Mouse (Mus musculus) myocyte (in vitro differentiated cells): Measurements from ENCODE around the gene Akr1c18. TPM values are rescaled to one million over a fixed set of nuclear protein-coding genes. Genes with fewer than 3 reads are reported as not detected.

Experiments
- H3K27me3 ChIP-seq: one replicate; pipeline ENCODE4 v1.6.1; 2011; ENCODE audit not compliant: control insufficient read depth, insufficient read depth, insufficient read length
- H3K36me3 ChIP-seq: one replicate; pipeline ENCODE4 v1.6.1; 2011; ENCODE audit not compliant: control insufficient read depth, insufficient read depth
- H3K4me2 ChIP-seq: one replicate; pipeline ENCODE4 v1.6.1; 2011; ENCODE audit warnings: low read depth, control low read depth
- H3K4me3 ChIP-seq: one replicate; pipeline ENCODE4 v1.5.1; 2011; ENCODE audit warnings: mild to moderate bottlenecking, control low read depth, moderate library complexity
- H3K79me2 ChIP-seq: one replicate; pipeline ENCODE4 v1.6.1; 2011; ENCODE audit not compliant: control insufficient read depth, insufficient read depth
- H3ac ChIP-seq: one replicate; pipeline ENCODE4 v1.6.1; 2011; ENCODE audit not compliant: control insufficient read depth, insufficient read length
- CEBPB ChIP-seq: IDR thresholded peaks from 2 replicates; pipeline ENCODE4 v1.6.1; 2011; ENCODE audit warnings: mild to moderate bottlenecking, moderate library complexity; ENCODE audit not compliant: poor library complexity, insufficient read depth, severe bottlenecking
- E2F4 ChIP-seq: IDR thresholded peaks from one replicate; pipeline ENCODE4 v1.6.1; 2011; ENCODE audit warnings: mild to moderate bottlenecking, control low read depth, moderate library complexity; ENCODE audit not compliant: insufficient read depth
- MAX ChIP-seq: IDR thresholded peaks from one replicate; pipeline ENCODE4 v1.6.1; 2011; ENCODE audit warnings: low read depth, mild to moderate bottlenecking, control low read depth
- MYOD1 ChIP-seq, 3 experiments: IDR thresholded peaks; one replicate each; pipeline ENCODE4 v1.6.1; 2011; ENCODE audit warnings: control low read depth in 2 of 3, low read depth in 2 of 3, mild to moderate bottlenecking in 2 of 3, moderate library complexity in 1 of 3; ENCODE audit not compliant: insufficient read length in 2 of 3, control insufficient read depth in 1 of 3
- MYOG ChIP-seq, 3 experiments: IDR thresholded peaks; one replicate each; pipeline ENCODE4 v1.6.1; 2011; ENCODE audit warnings: control low read depth in 2 of 3, low read depth in 2 of 3, mild to moderate bottlenecking in 2 of 3; ENCODE audit not compliant: insufficient read length in 2 of 3, control insufficient read depth in 1 of 3, insufficient read depth in 1 of 3
- POLR2A ChIP-seq: IDR thresholded peaks from one replicate; pipeline ENCODE4 v1.6.1; 2011; ENCODE audit warnings: low read depth, mild to moderate bottlenecking, control low read depth, moderate library complexity; ENCODE audit not compliant: insufficient read length
- POLR2AphosphoS2 ChIP-seq: IDR thresholded peaks from one replicate; pipeline ENCODE4 v1.6.1; 2011; ENCODE audit warnings: low read depth, control low read depth; ENCODE audit not compliant: insufficient read length
- REST ChIP-seq: IDR thresholded peaks from one replicate; pipeline ENCODE4 v1.6.1; 2011; ENCODE audit warnings: mild to moderate bottlenecking, control low read depth, moderate library complexity; ENCODE audit not compliant: insufficient read depth, insufficient read length
- SRF ChIP-seq: IDR thresholded peaks from one replicate; pipeline ENCODE4 v1.6.1; 2011; ENCODE audit warnings: low read depth; ENCODE audit not compliant: control insufficient read depth, insufficient read length
- TCF12 ChIP-seq: IDR thresholded peaks from one replicate; pipeline ENCODE4 v1.6.1; 2011; ENCODE audit warnings: mild to moderate bottlenecking, control low read depth; ENCODE audit not compliant: poor library complexity, insufficient read depth, severe bottlenecking
- TCF3 ChIP-seq: IDR thresholded peaks from one replicate; pipeline ENCODE4 v1.6.1; 2011; ENCODE audit warnings: low read depth, control low read depth; ENCODE audit not compliant: insufficient read length
- USF1 ChIP-seq: IDR thresholded peaks from one replicate; pipeline ENCODE4 v1.6.1; 2011; ENCODE audit warnings: low read depth, mild to moderate bottlenecking, control low read depth, moderate library complexity
- polyA plus RNA-seq: library from polyadenylated mRNA; unstranded; fragments of >200 nt; fragmentation: generic; extraction: Trizol; gene quantifications from one replicate; pipeline ENCODE4 v1.2.1, GENCODE M21; 2012; ENCODE audit warnings: missing spikeins

Akr1c18 gene
- polyA plus RNA-seq, 1 experiment, result not detected

GRCm38 (mm10) chr13:4123146-4123545 is 27.3 kb downstream of the Akr1c18 start:
- Histone ChIP-seq H3K36me3 (no peaks in the 10 kb centered on the region), H3K4me2 (no peak overlapping the region), H3ac (no peak overlapping the region), H3K4me3 (no peak overlapping the region), H3K27me3 (no peaks in the 10 kb centered on the region), H3K79me2 (no peaks in the 10 kb centered on the region)
- TF ChIP-seq POLR2A, result no peak
- TF ChIP-seq POLR2AphosphoS2, result no peak
- TF ChIP-seq TCF3, result no peak
- TF ChIP-seq MYOG (IDR thresholded peaks at IDR 0.05; ENCODE audit: control insufficient read depth in 1 of 3, insufficient read depth in 1 of 3, insufficient read length in 2 of 3, low read depth in 2 of 3), result no peak
- no peak for TF ChIP-seq MAX
- TF ChIP-seq REST, result no peak
- no peak for TF ChIP-seq SRF

GRCm38 (mm10) chr13:4119181-4119904 is 31.1 kb downstream of the Akr1c18 start:
- no peaks in the 10 kb centered on the region for H3K79me2 ChIP-seq
- no peak overlapping the region for H3ac ChIP-seq
- H3K27me3 ChIP-seq, result no peaks in the 10 kb centered on the region
- H3K36me3 ChIP-seq, result no peaks in the 10 kb centered on the region
- no peak overlapping the region for H3K4me2 ChIP-seq
- no peak overlapping the region for H3K4me3 ChIP-seq
- TF ChIP-seq E2F4 (no peak), MYOG (IDR thresholded peaks at IDR 0.05; ENCODE audit: control insufficient read depth in 1 of 3, insufficient read depth in 1 of 3, insufficient read length in 2 of 3, low read depth in 2 of 3) (no peak), REST (no peak), TCF12 (no peak), MYOD1 (IDR thresholded peaks at IDR 0.05; ENCODE audit: control insufficient read depth in 1 of 3, insufficient read length in 2 of 3, low read depth in 2 of 3) (no peak), SRF (no peak), CEBPB (no peak), POLR2A (no peak), TCF3 (no peak), POLR2AphosphoS2 (no peak), MAX (no peak), USF1 (no peak)

GRCm38 (mm10) chr13:4110281-4111188 is 39.9 kb downstream of the Akr1c18 start:
- H3K4me2 ChIP-seq, result no peak overlapping the region
- H3K36me3 ChIP-seq, result no peaks in the 10 kb centered on the region
- TF ChIP-seq REST, result no peak
- no peak for TF ChIP-seq POLR2AphosphoS2
- no peak for TF ChIP-seq TCF12
- TF ChIP-seq USF1, result no peak
- TF ChIP-seq POLR2A, result no peak
- TF ChIP-seq MAX, result no peak
- TF ChIP-seq CEBPB, result no peak
- no peak for TF ChIP-seq MYOD1 (IDR thresholded peaks at IDR 0.05; ENCODE audit: control insufficient read depth in 1 of 3, insufficient read length in 2 of 3, low read depth in 2 of 3)
- no peak for TF ChIP-seq E2F4
- TF ChIP-seq SRF, result no peak
- TF ChIP-seq MYOG (IDR thresholded peaks at IDR 0.05; ENCODE audit: control insufficient read depth in 1 of 3, insufficient read depth in 1 of 3, insufficient read length in 2 of 3, low read depth in 2 of 3), result no peak
- TF ChIP-seq TCF3, result no peak
- no peaks in the 10 kb centered on the region for H3K27me3 ChIP-seq
- H3K79me2 ChIP-seq, result no peaks in the 10 kb centered on the region
- no peak overlapping the region for H3K4me3 ChIP-seq
- H3ac ChIP-seq, result no peak overlapping the region

GRCm38 (mm10) chr13:4102721-4103120 is 47.7 kb downstream of the Akr1c18 start:
- Histone ChIP-seq H3K27me3 (no peaks in the 10 kb centered on the region), H3ac (no peak overlapping the region), H3K79me2 (no peaks in the 10 kb centered on the region), H3K4me3 (no peak overlapping the region), H3K4me2 (no peak overlapping the region), H3K36me3 (no peaks in the 10 kb centered on the region)
- TF ChIP-seq CEBPB, result no peak
- no peak for TF ChIP-seq POLR2AphosphoS2
- no peak for TF ChIP-seq POLR2A
- no peak for TF ChIP-seq TCF12
- no peak for TF ChIP-seq REST
- no peak for TF ChIP-seq MAX
- no peak for TF ChIP-seq USF1
- TF ChIP-seq MYOG (IDR thresholded peaks at IDR 0.05; ENCODE audit: control insufficient read depth in 1 of 3, insufficient read depth in 1 of 3, insufficient read length in 2 of 3, low read depth in 2 of 3), result no peak
- TF ChIP-seq MYOD1 (IDR thresholded peaks at IDR 0.05; ENCODE audit: control insufficient read depth in 1 of 3, insufficient read length in 2 of 3, low read depth in 2 of 3), result no peak
- TF ChIP-seq SRF, result no peak
- TF ChIP-seq E2F4, result no peak
- no peak for TF ChIP-seq TCF3
